Mouse (Mus musculus) monocyte, adult 5-6 weeks (primary cell): ENCODE measurements around the gene Pus7. TPM values are rescaled to one million over a fixed set of nuclear protein-coding genes. Genes with fewer than 3 reads are reported as not detected.

ENCODE experiments used
- ATAC-seq: fragments of 153-309, 156-312 bp; replicated peaks from 2 replicates; pipeline ENCODE4 v1.8.0; 2017; ENCODE audit warnings: mild to moderate bottlenecking; ENCODE audit not compliant: low TSS enrichment, insufficient number of reproducible peaks, severe bottlenecking, poor library complexity, low FRiP score
- total RNA-seq: library from RNA; stranded (forward); fragments of 200-1000, 200-491, 200-594 nt; gene quantifications from 3 replicates; pipeline ENCODE4 v1.2.3, GENCODE M21; 2017

Pus7 gene
- 5.1 to 7.7 TPM (median 6.8 TPM) in 3 replicates for total RNA-seq

DNA sequence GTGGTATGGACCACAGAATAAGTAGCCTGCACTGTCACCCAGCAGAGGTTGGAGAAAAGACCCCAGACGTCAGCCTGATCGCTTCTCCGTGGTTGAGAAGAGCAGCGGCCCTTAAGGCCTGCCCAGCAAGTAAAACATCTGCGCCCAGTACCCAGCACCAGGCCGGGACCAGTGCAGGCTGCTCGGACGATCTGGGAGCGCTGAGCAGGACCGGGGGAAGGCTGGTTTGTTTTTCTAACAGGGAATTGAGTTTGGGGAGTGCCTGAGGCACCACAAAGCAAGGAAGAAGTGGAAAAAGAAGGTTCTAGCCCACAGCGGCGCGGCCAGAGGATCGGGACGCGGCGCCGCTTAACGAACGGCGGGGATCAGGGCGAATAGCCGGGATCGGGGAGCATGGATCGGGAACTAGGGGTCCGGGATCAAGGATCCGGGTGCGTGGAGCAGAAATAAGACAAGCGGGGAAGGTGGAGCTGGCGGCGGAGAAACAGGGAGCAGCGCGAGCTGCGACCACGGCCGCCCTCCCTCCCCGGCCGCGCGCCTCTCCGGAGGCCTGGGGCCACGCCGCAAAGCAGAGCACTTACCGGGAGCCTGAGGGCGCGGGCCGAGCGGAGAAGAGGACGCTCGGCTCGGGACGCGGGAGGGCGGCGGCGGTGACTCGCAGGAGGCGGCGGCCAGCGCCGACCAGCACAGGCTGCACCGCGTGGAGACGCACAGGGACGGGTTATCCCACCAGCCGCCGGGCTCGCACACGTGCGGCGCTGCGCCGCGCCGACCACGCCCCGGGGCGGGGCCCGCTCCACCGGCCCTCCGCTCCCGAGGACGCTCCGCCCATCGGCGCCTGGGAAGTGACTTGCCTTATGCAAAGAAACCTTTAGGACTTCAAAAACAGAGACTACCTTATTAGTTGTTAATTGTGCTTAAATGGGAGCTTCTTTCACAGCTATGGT, at the start of gene Pus7:
Gene Pus7 (minus strand): TSS at position 781 of the 947 bp plus-strand sequence.
- peak; percentile 45; the same call in 1 of the 2 replicates for ATAC-seq

DNA sequence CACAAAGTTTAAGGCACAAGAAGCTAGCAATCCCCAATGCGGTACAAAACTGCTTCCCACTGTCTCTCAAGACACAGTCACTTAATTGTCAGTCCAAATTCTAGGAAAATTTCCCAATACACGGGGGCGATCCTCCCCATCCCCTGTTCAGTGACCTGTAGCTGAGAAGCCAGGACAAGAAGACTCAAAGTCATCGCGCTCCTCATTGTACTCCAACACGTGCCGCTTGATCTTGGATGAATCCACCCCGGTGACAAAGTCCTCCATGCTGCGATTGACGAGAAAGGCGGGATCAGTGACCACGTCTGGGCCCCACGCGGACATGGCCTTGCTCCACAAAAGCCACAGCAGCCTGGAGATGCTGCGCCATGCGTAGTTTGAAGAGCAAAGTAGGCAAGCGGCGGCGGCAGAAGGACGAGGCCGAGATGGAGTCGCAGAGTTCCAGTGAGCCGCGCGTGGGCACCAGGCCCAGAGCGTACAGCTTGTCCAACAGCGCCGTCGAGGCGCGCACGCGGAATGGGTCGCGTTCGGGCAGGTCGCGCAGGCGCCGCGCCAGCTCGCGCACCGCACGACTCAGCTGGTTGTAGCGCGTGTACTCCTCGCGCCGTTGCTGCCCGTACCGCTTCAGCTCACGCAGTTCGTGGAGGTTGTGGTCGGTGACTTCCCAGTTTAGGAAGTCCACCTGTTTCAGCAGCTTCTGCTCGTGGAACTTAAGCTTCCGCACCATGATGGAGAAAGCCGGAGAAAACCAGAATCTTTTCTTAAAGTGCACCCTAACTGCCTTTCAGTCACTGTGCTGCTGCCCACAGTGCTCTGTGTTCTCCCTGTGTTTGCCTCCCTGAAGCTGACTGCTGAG, 47.6 kb upstream of the Pus7 start:
- ATAC-seq: no peak

DNA sequence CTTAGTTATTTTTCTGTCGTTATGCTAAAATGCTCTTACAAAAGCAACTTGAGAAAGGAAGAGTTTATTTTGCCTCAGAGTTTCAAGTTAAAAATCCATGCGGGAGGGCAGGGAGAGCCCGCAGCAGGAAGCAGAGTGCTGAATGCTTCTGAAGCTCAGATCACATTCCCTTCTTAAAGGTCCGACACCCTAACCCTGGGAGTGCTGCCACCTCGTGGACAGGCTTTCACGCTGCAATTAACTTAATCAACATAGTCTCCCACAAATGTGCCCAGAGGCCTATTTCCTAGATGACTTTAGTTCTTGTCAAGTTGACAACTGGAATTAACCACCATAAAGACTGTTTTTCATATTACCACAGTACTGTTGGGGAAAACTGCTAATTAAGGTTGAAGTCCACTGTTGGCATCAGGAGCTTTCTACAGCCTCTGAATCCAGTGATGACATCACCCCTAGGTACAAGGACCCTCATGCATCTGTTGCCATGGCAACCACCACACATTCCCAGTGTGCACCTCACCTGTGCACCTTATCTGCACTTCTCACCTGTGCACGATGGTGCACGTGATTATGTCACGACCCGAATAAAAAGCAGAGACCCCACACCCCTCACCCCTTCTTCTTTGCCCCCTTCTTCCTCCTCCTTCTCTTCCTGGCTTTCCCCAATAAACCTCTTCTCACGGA, 43.0 kb upstream of the Pus7 start:
- peak; percentile 80 for ATAC-seq

DNA sequence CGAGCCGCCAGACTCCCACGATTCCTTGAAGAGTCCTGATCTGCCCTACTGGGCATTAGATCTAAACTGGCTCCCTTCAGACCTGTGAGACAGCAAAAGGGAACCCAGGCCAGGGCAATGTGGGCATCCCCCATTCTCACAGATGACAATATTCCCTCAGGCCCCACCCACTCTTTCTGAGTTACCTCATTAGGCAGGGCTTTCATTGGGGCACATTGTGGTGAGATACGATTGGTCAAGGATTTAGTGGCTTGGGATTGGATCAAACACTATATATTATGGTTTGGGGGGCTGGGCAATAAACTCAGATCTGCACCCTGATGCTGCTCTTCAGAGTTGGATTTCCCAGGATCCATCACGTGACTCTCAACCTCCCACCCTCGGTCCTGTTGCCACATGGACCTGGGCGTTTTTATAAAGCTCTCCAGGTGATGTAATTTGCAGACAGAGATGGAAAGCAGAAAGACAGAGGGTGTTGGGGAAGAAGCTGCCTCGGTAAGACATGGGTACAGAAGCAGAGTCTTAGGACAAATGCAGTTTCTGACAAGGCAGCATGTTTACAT, 40.7 kb upstream of the Pus7 start:
- ATAC-seq: no peak

DNA sequence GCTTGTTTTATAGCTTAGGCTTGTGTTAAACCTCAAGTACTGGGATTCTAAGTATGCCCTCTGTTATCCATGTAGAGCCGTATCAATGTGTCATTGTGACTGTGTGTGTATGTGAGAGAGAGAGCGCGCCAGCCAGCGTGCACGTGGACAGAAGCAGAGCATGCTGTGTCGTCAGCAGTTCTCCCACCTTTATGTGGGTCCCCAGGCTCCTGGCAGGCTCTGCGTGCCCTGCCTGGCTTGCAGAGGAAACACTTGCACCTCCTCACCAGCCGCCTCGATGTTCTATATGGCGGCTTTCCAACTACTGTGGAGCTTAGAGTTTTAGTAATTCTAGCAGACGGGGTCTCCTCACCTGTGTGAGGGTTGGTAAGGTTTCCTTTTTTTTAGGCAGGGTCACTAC, 38.8 kb upstream of the Pus7 start:
- ATAC-seq: no peak

DNA sequence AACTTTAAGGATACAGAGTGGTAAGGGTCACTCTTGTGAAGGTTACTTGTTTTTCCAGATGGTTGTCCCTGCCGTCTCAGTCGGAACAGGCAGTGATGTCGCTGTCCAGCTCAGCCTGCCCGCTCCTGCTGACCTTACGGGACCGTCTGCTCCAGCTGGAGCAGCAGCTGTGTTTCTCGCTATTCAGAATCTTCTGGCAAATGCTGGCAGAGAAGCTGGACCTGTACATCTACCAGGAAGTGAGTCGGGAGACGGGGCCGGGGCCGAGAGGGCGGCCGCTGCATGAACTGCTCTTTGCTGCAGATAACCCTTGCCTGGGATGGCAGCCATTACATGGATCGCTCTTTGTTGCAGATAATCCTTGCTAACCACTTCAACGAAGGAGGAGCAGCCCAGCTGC, 33.2 kb upstream of the Pus7 start:
- no peak for ATAC-seq

DNA sequence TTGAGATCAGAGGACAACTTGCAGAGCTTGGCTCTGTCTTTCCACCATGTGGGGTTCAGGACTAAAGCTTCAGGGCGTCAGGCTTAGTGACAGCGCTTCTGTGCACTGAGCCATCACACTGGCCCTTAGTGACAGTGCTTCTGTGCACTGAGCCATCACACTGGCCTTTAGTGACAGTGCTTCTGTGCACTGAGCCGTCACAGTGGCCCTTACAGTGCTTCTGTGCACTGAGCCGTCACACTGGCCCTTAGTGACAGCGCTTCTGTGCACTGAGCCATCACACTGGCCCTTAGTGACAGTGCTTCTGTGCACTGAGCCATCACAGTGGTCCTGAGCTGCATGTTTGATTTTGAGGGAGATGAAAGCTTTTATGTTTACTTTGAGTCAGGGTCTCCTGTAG, 31.3 kb upstream of the Pus7 start:
- ATAC-seq: no peak

DNA sequence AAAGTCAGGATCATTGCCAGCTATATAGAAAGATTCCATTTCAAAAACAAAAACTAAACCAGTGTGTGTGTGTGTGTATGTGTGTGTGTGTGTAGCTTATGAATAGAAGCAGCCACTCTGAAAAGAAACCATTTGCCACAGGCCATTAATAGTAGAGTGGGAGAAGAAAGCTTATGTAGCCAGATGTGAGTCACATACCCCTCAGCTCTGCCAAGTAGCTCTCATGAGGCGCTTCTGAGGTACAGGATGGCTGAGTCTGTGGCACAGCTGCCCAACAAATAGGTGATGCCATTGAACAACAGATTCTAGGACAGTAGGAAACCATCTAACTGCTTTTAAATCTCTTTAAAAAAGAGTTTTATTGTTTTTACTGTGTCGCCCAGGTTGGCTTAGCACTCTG, 9.2 kb upstream of the Pus7 start:
- no peak for ATAC-seq

DNA sequence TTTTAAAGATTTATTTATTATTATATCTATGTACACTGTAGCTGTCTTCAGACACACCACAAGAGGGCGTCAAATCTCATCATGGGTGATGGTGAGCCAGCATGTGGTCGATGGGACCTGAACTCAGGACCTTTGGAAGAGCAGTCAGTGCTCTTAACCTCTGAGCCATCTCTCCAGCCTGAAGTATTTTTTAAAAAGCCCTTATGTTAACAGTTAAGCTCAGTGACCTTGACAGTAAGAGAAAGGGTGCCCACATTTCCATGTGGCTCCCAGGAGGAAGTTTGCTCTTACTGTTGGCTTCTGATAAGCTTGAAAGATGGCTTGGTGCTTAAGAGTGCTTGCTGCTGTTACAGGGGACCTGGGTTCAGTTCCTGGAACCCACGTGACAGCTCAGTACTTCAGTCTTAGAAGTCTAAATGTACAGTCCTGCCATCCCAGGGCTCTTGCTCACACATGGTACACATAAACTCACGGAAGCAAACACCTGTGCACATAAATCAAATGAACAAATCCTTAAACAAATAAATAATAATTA, 5.6 kb upstream of the Pus7 start:
- no peak for ATAC-seq

DNA sequence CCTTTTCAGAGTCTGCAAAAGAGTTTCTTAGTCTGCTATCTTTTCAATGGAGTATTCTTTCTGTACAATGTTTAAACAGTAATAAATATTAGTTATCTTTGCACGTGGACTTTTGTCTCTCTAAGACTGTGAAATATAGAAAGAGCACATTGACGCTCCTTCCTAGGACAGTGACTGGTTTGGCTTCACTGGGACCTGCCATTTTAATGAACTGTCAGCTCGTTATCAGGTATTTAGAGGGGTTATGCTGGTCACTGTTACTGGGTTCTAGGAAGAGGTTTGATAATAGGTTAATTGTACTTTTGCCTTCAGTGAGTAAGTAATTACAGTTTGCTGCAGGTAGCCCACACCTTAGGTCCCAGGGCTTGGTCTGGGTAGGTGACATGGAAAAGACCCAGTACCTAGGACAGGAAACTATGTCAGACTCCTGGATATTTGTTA, 4.9 kb upstream of the Pus7 start:
- no peak for ATAC-seq

DNA sequence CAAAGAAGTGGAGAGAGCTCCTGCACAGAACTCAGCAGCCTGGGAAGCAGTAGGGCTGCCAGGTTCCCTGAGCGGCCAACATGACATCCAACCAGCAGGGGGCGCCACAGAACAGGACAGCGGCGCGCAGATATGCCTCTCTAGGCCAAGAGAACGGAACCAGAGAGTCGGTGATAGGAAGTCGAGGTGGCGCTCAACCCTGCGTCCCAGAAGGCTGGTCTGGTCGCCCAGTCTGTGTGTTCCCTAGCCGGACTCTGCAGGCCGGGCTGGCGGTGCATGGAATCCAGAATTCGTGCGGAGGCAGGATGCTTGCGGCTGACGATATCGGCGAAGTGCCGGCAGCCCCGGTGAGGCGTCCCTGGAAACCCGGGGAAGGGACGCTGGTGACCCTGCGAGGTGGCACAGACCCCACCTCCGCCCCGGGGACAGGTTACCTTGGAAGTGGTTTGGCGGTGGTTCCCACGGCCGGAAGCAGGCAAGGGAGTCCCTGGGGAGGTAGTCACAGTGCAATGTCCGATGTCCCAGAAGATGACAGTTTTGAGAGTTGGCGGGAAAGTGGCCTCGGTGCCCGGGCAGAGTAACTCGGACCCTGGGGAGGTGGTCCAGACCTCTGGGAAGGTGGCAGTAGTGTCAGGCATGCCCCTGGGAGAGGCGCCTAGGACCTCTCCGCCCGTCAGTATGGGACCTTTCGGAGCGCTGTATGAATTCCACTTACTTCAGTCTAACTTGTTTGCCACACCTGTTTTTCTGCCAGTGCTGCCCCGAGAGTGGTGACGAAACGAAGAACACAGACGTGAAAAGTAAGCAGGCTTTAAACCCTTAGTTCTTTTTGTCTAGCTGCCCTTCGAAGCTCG, 4.3 kb upstream of the Pus7 start, which contains the start of gene Rint1:
Gene Rint1 (plus strand): TSS at position 176 of the 854 bp plus-strand sequence.
- ATAC-seq: peak; percentile 96

DNA sequence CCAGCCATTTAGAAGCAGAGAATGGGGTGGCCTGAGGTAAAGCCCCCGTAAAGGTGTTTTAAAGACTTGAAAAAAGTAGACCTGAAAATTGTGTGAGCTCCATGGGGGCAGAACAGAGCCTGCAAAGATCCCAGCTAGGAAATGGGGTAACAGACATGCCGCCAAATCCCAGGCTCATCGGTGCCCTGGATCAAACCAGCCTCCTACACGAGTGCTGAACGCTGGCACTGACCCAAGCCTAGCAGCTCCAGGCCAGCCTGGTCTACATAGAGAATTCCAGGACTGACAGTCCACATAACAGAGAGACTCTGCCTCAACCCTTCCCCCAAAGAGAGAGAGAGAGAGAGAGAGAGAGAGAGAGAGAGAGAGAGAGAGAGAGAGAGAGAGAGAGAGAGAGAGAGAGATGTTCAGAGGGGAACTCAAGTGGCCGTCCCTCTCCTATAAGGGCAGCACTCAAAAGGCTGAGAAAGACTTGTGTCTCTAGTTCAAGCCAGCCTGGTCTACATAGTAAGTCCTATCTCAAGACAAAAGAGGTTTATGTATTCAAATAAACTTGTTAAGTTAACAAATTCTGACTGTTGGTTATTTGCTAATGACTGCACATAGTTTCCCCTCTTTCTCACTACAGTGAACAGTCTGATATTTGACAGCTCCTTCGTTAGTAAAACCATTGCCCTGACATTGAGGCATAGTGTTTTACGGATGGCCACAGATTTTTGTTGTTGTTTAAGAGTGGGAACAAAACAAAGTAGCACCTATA, 1.3 kb downstream of the Pus7 start:
- no peak for ATAC-seq

DNA sequence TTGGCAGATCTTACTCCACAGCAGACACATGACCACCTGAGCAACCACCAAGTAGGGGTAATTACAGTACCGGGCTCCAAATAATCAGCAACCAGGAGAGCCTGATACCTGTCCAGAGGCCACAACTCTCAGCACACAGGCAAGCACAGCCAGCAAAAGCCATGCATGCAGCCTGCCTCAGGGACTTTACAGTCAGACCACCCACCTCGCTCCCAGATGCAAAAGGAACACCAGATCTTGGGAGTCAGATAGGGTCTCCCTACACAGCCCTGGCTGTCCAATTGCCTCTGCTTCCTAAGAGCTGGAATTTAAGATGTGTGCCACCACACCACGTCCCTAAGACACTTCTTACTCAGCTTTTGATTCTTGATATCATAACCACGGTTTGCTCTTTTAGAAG, 2.3 kb downstream of the Pus7 start:
- no peak for ATAC-seq

DNA sequence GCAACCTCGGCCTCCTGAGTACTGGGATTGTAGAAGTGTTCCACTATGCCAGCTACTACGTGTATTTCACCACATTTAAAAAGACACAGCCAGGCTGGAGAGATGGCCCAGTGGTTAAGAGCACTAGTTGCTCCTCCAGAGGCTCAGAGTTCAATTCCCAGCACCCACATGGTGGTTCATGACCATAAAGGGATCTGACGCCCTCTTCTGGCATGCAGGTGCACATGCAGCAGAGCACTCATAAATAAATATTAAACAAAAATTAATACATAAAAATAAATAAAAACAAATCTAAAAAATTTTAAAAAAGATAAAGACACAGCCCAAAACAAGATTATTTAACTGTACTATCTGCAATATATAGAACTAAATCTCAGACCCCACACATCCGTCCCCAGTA, 3.0 kb downstream of the Pus7 start:
- ATAC-seq: no peak

DNA sequence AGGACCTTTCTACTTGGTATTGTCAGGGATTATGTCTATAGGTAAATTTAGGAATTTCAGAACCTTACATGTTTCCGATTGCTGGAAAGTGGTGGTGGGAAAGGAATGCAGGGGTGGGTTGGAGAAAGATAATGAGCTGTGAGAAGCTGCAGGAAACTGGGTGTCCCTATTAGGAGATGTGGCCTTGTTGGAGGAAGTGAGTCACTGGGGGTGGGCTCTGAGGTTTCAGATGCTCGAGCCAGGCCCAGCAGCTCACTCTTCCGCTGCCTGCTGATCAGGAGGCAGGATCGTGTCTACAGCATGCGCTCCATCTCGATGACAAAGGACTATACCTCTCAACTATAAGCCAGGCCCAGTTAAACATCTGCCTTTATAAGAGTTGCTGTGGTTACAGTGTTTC, 9.3 kb downstream of the Pus7 start:
- ATAC-seq: no peak

DNA sequence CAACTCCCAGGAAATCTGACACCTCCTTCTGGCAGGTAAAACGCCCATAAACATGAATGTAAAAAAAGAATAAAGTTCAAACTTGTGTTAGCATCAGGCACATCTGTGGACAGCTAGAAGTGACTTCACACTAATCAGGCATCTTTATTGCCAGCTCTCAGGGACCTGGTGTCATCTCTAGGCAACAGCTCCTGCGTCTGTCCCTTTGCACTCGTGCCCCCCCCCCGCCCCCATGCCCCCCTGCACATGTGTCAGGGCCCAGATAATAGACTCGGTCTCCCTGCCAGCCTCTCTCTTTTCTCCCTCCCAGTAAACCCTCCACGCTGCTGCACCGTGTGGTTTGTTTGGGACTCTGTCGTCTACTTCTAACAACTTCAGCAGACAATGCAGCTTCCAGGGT, 12.4 kb downstream of the Pus7 start:
- no peak for ATAC-seq

DNA sequence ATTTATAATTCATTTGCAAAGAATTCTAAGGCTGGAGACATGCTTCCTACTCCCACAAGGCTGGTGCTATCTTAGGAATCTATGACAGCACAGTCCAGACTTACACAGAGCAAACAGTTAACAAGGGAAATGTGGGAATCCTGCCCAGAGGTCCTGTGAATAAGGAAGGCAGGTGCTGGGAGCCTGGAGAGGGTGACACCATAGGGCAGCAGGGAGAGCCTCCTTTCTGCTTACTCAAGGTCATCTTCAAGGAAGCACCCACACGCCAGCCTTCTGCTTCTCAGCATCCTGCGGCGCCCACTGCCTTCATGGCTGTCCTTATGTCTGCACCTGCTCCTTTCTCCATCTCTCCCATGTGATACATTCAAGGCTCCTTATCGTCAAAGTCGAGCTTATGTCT, 19.0 kb downstream of the Pus7 start:
- ATAC-seq: no peak
